Mouse (Mus musculus) yolk sac, embryonic 10.5 days (tissue): ENCODE results near the gene Mfsd4b5.
"Not testable (repeated sequence)": the region's sequence is repeated elsewhere in the genome, so short reads cannot be mapped to it uniquely, and the experiment has no call there.

Experiments used
- DNase-seq: peaks from one replicate; pipeline ENCODE4 v3.0.0-alpha.2; 2017; ENCODE audit warnings: low spot score

The Mfsd4b5 gene

GRCm38 (mm10) chr10:39967512-39967911 is 18.9 kb downstream of the Mfsd4b5 start:
- no peak for DNase-seq

- no peak for DNase-seq
These were observed 24.5 kb downstream of the Mfsd4b5 start for GRCm38 (mm10) chr10:39961906-39962305.

GRCm38 (mm10) chr10:39960441-39960822 is 26.0 kb downstream of the Mfsd4b5 start:
- no peak for DNase-seq

- DNase-seq = peak; percentile 97
These were observed 26.5 kb downstream of the Mfsd4b5 start, which contains the start of gene Mfsd4b3 for GRCm38 (mm10) chr10:39959761-39960440. TSS of gene Mfsd4b3 (minus strand) at chr10:39960153.

GRCm38 (mm10) chr10:39958266-39958665 is 28.2 kb downstream of the Mfsd4b5 start:
- DNase-seq = no peak

GRCm38 (mm10) chr10:39956340-39956878 is 30.0 kb downstream of the Mfsd4b5 start:
- no peak for DNase-seq

- DNase-seq = no peak
These were observed 31.3 kb downstream of the Mfsd4b5 start for GRCm38 (mm10) chr10:39955163-39955562.

GRCm38 (mm10) chr10:39949377-39949954 is 37.0 kb downstream of the Mfsd4b5 start:
- no peak for DNase-seq

GRCm38 (mm10) chr10:39947195-39947594 is 39.3 kb downstream of the Mfsd4b5 start:
- DNase-seq = not testable (repeated sequence)

- no peak for DNase-seq
These were observed 49.9 kb downstream of the Mfsd4b5 start for GRCm38 (mm10) chr10:39936553-39936952.

- peak; percentile 46 for DNase-seq
These were observed 59.8 kb downstream of the Mfsd4b5 start, which contains the start of gene Mfsd4b2 for GRCm38 (mm10) chr10:39926616-39927139. TSS of gene Mfsd4b2 (minus strand) at chr10:39926923.

GRCm38 (mm10) chr10:39924556-39924955 is 61.9 kb downstream of the Mfsd4b5 start:
- DNase-seq = peak; percentile 86

- DNase-seq = no peak
These were observed 73.8 kb downstream of the Mfsd4b5 start for GRCm38 (mm10) chr10:39912616-39913015.

- no peak for DNase-seq
These were observed 77.5 kb downstream of the Mfsd4b5 start for GRCm38 (mm10) chr10:39908768-39909441.
